Mouse (Mus musculus) intestine, embryonic 15.5 days (tissue): Measurements from ENCODE around the gene Gpr156. TPM values are rescaled to one million over a fixed set of nuclear protein-coding genes. Genes with fewer than 3 reads are reported as not detected.

ENCODE experiments used
- ATAC-seq: fragments of 200-750 bp; cut with Nextera tagmentation; 2 replicates; pipeline ENCODE4 v1.8.0; 2017; ENCODE audit warnings: moderate TSS enrichment, moderate library complexity
- H3K27ac ChIP-seq: fragments of 300-500 bp; sonication (generic); 2 replicates; pipeline ENCODE4 v1.5.1; 2015; ENCODE audit warnings: mild to moderate bottlenecking, inconsistent platforms
- H3K27me3 ChIP-seq: fragments of 300-500 bp; sonication (generic); replicated peaks from 2 replicates; pipeline ENCODE4 v1.6.1; 2015; ENCODE audit warnings: inconsistent platforms
- H3K36me3 ChIP-seq: fragments of 300-500 bp; sonication (generic); 2 replicates; pipeline ENCODE4 v1.6.1; 2015; ENCODE audit warnings: inconsistent platforms
- H3K4me1 ChIP-seq: fragments of 300-500 bp; sonication (generic); replicated peaks from 2 replicates; pipeline ENCODE4 v1.6.1; 2015; ENCODE audit warnings: inconsistent platforms
- H3K4me2 ChIP-seq: fragments of 300-500 bp; sonication (generic); replicated peaks from 2 replicates; pipeline ENCODE4 v1.6.1; 2015; ENCODE audit warnings: mild to moderate bottlenecking, inconsistent platforms
- H3K4me3 ChIP-seq: fragments of 300-500 bp; sonication (generic); replicated peaks from 2 replicates; pipeline ENCODE4 v1.5.1; 2015; ENCODE audit warnings: inconsistent platforms
- H3K9ac ChIP-seq: fragments of 300-500 bp; sonication (generic); 2 replicates; pipeline ENCODE4 v1.6.1; 2015; ENCODE audit warnings: inconsistent platforms
- H3K9me3 ChIP-seq: fragments of 300-500 bp; sonication (generic); 2 replicates; pipeline ENCODE4 v1.6.1; 2016; ENCODE audit warnings: inconsistent platforms
- WGBS: fragments of 180-500 bp; shearing (Covaris S2); methylation state at CpG from one replicate; pipeline ENCODE4 v1.1.7; 2015; 5-methylcytosine and 5-hydroxymethylcytosine counted together
- polyA plus RNA-seq: library from polyadenylated mRNA; unstranded; fragments of >200 nt; fragmentation: Nextera tagmentation; extraction: Ambion mirVana; gene quantifications from 2 replicates; pipeline ENCODE4 v1.2.1, GENCODE M21; 2015

Gpr156 gene
- polyA plus RNA-seq, 1 experiment from 2014 or later: 0.23 TPM

DNA sequence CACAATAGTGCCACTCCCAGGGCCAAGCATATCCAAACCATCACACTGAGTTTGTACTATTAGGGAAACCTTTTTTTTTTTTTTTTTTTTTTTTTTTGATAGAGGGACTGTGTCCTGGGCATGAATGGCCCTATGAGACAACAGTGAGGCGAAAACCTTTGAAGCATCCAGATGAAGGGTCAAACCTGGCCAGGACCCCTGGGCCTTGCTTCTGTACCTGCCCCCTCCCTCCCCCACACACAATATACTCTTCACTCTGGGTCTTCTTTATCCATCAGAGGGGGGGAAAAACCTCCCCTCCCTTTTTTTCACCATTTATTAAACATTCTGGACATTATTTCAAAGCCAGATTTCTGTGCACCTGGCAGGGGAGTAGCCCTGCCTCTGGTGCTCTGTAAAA lies 83.5 kb downstream of the Gpr156 start:
- H3K27me3 ChIP-seq: no peaks in the 10 kb centered on the region
- no peak overlapping the region for H3K27ac ChIP-seq
- 100% methylated on average over 1 of the region's 1 CpGs for WGBS
- H3K4me1 ChIP-seq: peaks cover 2% of the 10 kb centered on the region; the same call in 1 of the 2 replicates
- ATAC-seq: no peak
- H3K9me3 ChIP-seq: no peaks in the 10 kb centered on the region
- no peaks in the 10 kb centered on the region for H3K36me3 ChIP-seq
- H3K9ac ChIP-seq: no peak overlapping the region
- H3K4me2 ChIP-seq: no peak overlapping the region
- H3K4me3 ChIP-seq: no peak overlapping the region

DNA sequence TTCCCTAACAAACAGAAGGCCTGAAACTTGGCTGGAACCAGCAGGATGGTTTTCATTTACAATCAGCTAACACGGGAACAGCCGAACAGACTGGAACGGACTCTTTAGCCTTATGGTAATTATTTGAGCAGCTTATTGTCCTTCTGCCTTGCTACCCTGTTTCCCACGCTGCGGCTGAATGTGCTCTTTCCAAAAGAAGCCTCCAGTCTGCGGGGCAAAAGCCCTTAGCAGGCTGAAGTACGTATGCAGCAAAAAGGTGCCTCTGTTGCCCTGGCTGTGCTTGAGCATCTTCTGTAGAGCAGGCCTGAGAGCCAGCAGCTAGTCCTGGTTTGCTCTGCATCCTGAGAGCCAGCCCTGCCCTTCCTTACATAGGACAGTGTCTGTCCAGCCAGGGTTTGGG lies 83.9 kb downstream of the Gpr156 start:
- WGBS: 77% methylated on average over 7 of the region's 7 CpGs
- Histone ChIP-seq H3K9ac (no peak overlapping the region), H3K9me3 (no peaks in the 10 kb centered on the region), H3K4me1 (no peaks in the 10 kb centered on the region), H3K4me3 (no peak overlapping the region), H3K27ac (no peak overlapping the region), H3K27me3 (no peaks in the 10 kb centered on the region), H3K36me3 (no peaks in the 10 kb centered on the region), H3K4me2 (no peak overlapping the region)
- no peak for ATAC-seq

DNA sequence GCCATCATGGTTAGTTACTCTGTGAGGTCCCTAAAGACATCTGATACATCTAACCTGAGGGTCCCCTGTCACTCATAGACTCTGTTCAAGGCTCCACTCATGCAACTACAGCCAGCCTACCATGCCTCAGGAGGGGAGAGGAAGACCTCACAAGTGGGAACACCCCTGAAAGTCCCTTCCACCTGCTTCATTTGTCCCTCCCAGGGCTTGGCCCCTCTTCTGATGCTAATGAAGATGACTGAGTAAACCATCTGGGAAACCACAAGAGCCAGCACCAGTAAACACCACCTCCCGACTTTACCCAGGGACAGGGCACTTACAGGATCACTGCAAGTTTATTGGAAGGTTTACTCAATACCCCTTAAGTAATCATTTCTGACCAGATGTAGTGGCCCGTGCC lies 85.5 kb downstream of the Gpr156 start:
- Histone ChIP-seq H3K27me3 (no peaks in the 10 kb centered on the region), H3K27ac (no peak overlapping the region), H3K9ac (no peak overlapping the region), H3K4me3 (no peak overlapping the region), H3K4me2 (no peak overlapping the region), H3K36me3 (no peaks in the 10 kb centered on the region), H3K9me3 (no peaks in the 10 kb centered on the region), H3K4me1 (no peaks in the 10 kb centered on the region)
- ATAC-seq: no peak
- WGBS: 54% methylated on average over 2 of the region's 2 CpGs

DNA sequence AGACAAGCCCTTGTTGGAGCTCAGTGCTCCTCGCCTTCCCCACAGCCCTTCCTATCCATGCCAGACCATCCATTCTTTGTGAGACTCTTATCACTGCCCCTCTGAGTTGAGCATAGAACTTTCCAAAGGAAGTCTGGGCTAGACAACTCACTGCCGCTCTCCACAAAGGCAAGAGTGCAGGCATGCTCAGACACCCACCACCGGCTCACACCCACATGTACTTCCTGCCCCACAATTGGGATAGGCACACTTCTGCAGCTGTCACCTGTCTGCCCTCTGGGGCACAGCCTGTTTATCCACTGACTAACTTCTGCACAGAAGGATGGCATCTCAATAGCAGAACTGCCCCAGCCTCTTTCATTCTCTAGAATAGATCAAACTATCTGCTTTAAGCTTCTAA lies 86.2 kb downstream of the Gpr156 start:
- Histone ChIP-seq H3K27ac (no peak overlapping the region), H3K4me1 (no peaks in the 10 kb centered on the region), H3K36me3 (no peaks in the 10 kb centered on the region), H3K4me3 (no peak overlapping the region), H3K4me2 (no peak overlapping the region), H3K9me3 (no peaks in the 10 kb centered on the region), H3K9ac (no peak overlapping the region), H3K27me3 (no peaks in the 10 kb centered on the region)
- ATAC-seq: no peak
- WGBS: 65% methylated on average over 3 of the region's 3 CpGs

DNA sequence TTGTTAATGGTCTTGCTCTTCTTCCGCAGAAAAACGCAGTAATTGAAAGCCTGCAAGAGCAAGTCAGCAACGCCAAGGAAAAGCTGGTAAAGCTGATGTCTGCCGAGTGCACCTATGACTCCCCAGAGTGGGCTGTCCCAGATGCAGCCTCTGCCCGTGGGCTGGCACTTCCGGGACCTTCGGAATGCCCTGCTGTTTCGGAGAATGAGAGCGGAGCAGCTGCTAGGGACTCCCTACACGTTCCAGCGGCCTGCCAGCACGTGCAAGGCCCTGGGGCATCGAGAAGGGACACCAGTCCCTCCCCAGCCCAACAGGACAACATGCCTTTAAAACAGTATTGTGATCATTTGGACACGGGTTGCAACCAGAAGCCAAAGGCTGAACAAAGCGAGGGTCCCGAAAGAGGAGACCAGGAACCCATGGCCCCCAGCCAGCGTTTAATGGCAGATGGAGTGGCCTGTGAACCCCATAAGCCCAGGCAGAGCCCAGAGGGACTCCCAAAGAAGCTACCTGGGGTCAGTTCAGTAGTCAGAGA lies 88.3 kb downstream of the Gpr156 start:
- no peak for ATAC-seq
- H3K4me1 ChIP-seq: no peaks in the 10 kb centered on the region
- H3K27me3 ChIP-seq: no peaks in the 10 kb centered on the region
- 89% methylated on average over 17 of the region's 17 CpGs for WGBS
- no peak overlapping the region for H3K27ac ChIP-seq
- H3K9me3 ChIP-seq: no peaks in the 10 kb centered on the region
- H3K9ac ChIP-seq: no peak overlapping the region
- no peak overlapping the region for H3K4me3 ChIP-seq
- H3K36me3 ChIP-seq: no peaks in the 10 kb centered on the region
- H3K4me2 ChIP-seq: no peak overlapping the region

DNA sequence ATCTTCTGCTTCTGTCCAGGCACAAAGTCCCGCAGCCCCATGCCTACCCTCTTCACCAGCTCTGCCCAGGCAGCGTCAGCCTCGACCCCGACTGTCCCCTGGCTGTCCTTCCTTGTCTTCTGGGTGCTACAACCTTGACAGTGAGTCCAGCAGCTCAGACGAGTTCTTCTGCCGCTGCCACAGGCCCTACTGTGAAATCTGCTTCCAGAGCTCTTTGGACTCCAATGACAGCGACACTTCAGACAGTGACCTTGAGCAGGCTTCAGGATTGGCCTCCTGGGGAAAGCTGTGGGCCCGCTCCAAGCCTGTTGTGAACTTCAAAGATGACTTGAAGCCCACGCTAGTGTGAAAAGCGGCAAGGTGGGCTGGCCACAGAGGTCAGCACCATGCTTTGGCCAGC lies 89.2 kb downstream of the Gpr156 start:
- no peak overlapping the region for H3K4me3 ChIP-seq
- WGBS: 82% methylated on average over 10 of the region's 10 CpGs
- no peak overlapping the region for H3K4me2 ChIP-seq
- H3K27ac ChIP-seq: no peak overlapping the region
- no peak for ATAC-seq
- H3K9me3 ChIP-seq: no peaks in the 10 kb centered on the region
- H3K9ac ChIP-seq: no peak overlapping the region
- H3K4me1 ChIP-seq: no peaks in the 10 kb centered on the region
- no peaks in the 10 kb centered on the region for H3K27me3 ChIP-seq
- H3K36me3 ChIP-seq: no peaks in the 10 kb centered on the region

DNA sequence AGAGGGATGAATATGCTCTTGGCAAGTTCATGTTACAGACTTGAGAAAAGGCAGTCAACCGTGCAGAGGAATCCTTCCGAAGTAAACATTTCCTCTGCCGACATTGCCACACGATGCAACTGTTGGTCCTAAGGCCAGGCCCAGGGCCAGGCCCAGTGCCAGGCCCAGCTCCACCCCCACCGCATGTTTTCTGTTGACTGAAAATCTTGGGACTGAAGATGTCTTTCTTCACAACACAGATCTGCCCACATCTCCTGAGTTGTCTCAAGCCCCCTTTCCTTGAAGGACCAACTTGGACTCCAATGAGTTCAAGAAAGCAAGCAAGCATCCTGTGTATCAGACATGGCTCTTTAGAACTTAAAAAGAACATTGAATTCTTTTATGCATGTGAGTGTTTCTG lies 92.1 kb downstream of the Gpr156 start:
- H3K36me3 ChIP-seq: no peaks in the 10 kb centered on the region
- WGBS: 77% methylated on average over 5 of the region's 5 CpGs
- no peak for ATAC-seq
- H3K4me1 ChIP-seq: no peaks in the 10 kb centered on the region
- H3K9me3 ChIP-seq: no peaks in the 10 kb centered on the region
- H3K4me2 ChIP-seq: no peak overlapping the region
- H3K9ac ChIP-seq: no peak overlapping the region
- no peak overlapping the region for H3K4me3 ChIP-seq
- no peaks in the 10 kb centered on the region for H3K27me3 ChIP-seq
- H3K27ac ChIP-seq: no peak overlapping the region

DNA sequence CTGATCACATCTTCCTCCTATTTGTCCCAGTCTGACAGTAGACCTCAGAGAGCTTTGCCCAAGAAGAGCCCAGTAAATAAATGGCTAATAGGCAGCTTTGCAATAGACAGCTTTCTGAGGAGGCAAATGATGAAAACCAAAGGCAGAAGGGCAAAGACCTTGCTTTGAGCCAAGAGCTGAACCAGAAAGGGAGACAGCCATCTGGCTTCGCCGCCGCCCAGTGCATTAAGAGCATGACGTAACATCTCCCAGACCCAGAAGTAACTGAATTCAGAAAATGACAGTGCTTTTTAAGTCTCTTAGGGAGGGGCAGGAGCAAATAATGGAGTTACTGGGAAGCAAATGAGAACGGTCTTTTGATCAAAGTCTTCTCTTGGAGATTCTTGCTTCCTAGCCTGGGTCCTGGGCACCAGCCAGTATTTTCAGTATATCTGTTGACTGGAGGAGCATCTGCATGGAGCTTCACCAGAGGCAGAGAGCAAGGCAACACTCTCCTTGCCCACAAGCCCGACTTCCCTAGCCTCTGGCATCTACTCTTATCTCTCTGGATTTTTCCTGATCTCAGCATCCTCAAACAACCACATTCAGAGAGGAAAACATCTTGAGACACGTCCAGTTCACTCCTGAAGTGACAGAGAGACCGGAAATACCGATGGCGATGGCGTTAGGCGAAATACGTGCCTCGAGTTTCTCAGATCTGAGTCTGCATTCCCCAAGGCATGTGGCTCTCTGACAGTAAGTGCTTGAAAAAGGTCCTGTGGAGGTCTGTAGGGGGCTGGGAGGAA lies 92.9 kb downstream of the Gpr156 start:
- no peak overlapping the region for H3K9ac ChIP-seq
- no peaks in the 10 kb centered on the region for H3K4me1 ChIP-seq
- no peak overlapping the region for H3K4me3 ChIP-seq
- no peak overlapping the region for H3K27ac ChIP-seq
- no peaks in the 10 kb centered on the region for H3K9me3 ChIP-seq
- H3K27me3 ChIP-seq: no peaks in the 10 kb centered on the region
- no peaks in the 10 kb centered on the region for H3K36me3 ChIP-seq
- no peak overlapping the region for H3K4me2 ChIP-seq
- ATAC-seq: no peak
- 76% methylated on average over 14 of the region's 14 CpGs for WGBS

DNA sequence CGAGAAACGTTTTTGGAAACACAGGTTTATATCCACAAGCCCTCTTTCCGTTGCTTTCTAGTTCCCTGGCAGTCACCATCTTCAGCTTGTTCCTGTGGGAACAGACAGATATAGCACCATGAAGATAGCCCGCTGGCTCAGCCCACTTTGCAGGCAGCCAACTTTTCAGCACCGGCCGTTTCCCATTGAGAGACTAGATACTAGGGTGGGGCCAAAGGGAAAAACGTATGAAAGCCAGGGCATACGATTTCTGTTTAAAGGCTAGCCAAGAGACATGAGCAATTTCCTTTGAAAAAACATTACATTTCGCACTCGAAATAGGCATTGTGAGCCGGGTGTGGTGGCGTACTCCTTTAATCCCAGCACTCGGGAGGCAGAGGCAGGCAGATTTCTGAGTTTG lies 95.2 kb downstream of the Gpr156 start:
- WGBS: 89% methylated on average over 13 of the region's 13 CpGs
- no peak for ATAC-seq
- H3K9me3 ChIP-seq: no peaks in the 10 kb centered on the region

DNA sequence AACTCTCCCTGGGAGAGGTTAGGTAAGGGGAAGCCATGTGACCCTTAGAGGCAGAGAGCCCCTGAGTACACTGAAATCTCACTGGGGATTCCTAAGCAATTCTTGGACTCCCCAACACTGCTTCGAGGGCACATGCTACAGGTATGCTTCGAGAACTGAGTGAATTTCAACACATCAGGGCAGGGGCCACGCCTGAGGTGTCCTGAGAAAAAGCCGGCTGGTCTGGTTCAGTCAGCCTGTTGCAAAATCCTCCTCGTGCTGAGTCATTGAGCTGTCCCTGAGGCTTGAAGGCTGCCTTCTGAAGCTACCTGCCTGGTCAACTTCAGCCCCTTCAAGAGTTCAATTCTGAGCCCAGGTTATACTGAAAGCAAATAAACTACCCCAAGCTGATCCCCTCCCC lies 96.1 kb downstream of the Gpr156 start:
- no peak overlapping the region for H3K9ac ChIP-seq
- H3K4me3 ChIP-seq: no peak overlapping the region
- 55% methylated on average over 5 of the region's 5 CpGs for WGBS
- H3K36me3 ChIP-seq: no peaks in the 10 kb centered on the region
- peak overlapping the region; percentile 20 for H3K27ac ChIP-seq
- ATAC-seq: peak; percentile 92
- no peaks in the 10 kb centered on the region for H3K4me1 ChIP-seq
- H3K9me3 ChIP-seq: no peaks in the 10 kb centered on the region
- no peak overlapping the region for H3K4me2 ChIP-seq
- H3K27me3 ChIP-seq: no peaks in the 10 kb centered on the region

More for the DNA sequence above, 95.2 kb downstream of the Gpr156 start:
- no peak overlapping the region for H3K9ac ChIP-seq
- H3K4me2 ChIP-seq: no peak overlapping the region
- H3K27ac ChIP-seq: no peak overlapping the region
- no peaks in the 10 kb centered on the region for H3K4me1 ChIP-seq
- no peaks in the 10 kb centered on the region for H3K36me3 ChIP-seq
- H3K27me3 ChIP-seq: no peaks in the 10 kb centered on the region
- no peak overlapping the region for H3K4me3 ChIP-seq

DNA sequence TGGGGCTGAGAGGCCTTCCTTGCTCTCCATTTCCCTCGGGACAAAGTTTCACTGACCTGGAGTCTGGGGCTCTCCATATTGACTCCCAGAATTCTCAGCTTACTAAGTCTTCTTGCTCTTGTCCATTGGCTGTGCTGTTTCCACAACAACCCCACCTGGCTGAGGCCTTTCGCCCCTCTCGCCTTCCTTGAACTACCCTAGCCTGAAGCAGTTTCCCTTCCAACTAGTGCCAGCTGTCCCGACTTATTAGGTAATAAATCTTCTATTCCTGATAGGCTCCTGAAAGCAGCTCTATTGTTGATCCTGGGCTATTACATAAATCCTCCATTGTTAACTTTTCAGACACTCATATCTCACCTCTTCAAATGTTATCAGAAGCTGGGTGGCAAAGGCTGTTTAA lies 96.6 kb downstream of the Gpr156 start:
- peak overlapping the region; percentile 20 for H3K27ac ChIP-seq
- no peaks in the 10 kb centered on the region for H3K27me3 ChIP-seq
- H3K9ac ChIP-seq: no peak overlapping the region
- H3K4me1 ChIP-seq: no peaks in the 10 kb centered on the region
- no peaks in the 10 kb centered on the region for H3K36me3 ChIP-seq
- H3K4me3 ChIP-seq: no peak overlapping the region
- H3K4me2 ChIP-seq: no peak overlapping the region
- H3K9me3 ChIP-seq: no peaks in the 10 kb centered on the region
- 25% methylated on average over 4 of the region's 4 CpGs for WGBS
- ATAC-seq: peak; percentile 83

DNA sequence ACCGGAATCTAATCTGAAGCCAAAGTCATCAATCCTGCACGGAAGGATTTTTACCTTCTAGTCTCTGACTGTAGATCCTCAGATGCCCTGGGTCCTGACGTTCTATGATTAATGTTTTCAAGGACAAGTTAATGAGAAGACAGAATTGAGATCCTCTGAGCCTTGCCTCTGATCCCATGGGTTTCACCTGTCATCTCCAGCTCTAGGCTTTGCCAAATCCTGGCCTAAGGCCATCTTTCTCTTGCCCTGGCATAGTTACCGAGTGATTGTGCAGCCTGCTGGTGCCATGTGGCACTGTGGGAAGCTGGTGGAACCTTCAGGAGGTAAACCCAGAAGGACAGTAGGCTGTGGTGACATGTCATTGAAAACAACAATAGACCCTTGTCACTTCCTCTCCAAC lies 98.7 kb downstream of the Gpr156 start:
- Histone ChIP-seq H3K4me2 (no peak overlapping the region), H3K4me3 (no peak overlapping the region), H3K27me3 (no peaks in the 10 kb centered on the region), H3K36me3 (no peaks in the 10 kb centered on the region), H3K27ac (no peak overlapping the region), H3K9ac (no peak overlapping the region), H3K4me1 (no peaks in the 10 kb centered on the region), H3K9me3 (no peaks in the 10 kb centered on the region)
- no peak for ATAC-seq
- 83% methylated on average over 4 of the region's 4 CpGs for WGBS

DNA sequence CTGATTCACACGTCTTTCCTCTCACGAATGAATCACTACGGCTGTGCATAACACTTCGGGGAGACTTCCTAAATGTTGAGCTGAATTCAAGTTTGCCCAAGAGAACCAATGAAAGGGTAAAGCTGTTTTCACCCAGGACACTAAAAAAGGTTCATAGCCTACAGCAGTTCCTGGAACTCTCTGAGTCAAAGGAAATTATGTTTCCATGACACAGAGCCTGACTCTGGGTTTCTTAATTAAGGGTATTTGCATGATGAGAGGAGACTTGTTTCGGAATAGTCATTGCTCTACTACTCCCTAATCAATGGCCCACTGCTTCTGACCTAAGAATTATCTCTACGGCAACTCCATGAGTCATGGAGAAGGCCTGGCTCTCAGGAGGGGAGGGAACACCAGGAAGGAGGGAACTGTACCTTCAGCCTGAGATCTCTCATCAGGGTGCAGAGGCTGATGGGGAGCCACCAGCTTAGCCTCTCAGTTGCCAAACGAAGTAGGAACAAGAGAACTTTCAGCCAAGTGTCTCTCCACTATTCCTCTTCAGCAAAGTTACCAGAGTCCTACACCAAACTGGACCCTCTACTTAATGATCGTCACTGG lies 100.7 kb downstream of the Gpr156 start:
- ATAC-seq: no peak
- no peak overlapping the region for H3K27ac ChIP-seq
- H3K4me3 ChIP-seq: no peak overlapping the region
- H3K9me3 ChIP-seq: no peaks in the 10 kb centered on the region
- WGBS: 84% methylated on average over 8 of the region's 8 CpGs
- no peaks in the 10 kb centered on the region for H3K4me1 ChIP-seq
- no peak overlapping the region for H3K4me2 ChIP-seq
- no peak overlapping the region for H3K9ac ChIP-seq
- no peaks in the 10 kb centered on the region for H3K36me3 ChIP-seq
- no peaks in the 10 kb centered on the region for H3K27me3 ChIP-seq
